Mouse (Mus musculus) Patski (cell line): ENCODE results near the gene Tdrd12. TPM values are rescaled to one million over a fixed set of nuclear protein-coding genes. Genes with fewer than 3 reads are reported as not detected.

ENCODE experiments used
- ATAC-seq: fragments of 100-300 bp; one replicate; pipeline ENCODE4 v1.8.0; 2021
- CTCF ChIA-PET: fragments of 350-600 bp; sonication (Branson Sonifier 250); formaldehyde crosslinking; loops from one replicate; lab custom pipeline; 2022; ENCODE audit warnings: inconsistent platforms; lab: Charles Lee
- POLR2A ChIA-PET: fragments of 350-600 bp; sonication (Branson Sonifier 250); formaldehyde crosslinking; loops from one replicate; lab custom pipeline; 2022; ENCODE audit warnings: antibody characterized with exemption, inconsistent platforms; lab: Charles Lee
- DNase-seq: peaks from one replicate; pipeline ENCODE4 v3.0.0-alpha.2; 2011; ENCODE audit warnings: low read depth, low spot score
- H3K27me3 ChIP-seq: fragments of 371-371 bp; one replicate; pipeline ENCODE4 v1.5.1; 2021
- CTCF ChIP-seq: fragments of 100-300 bp; IDR thresholded peaks from one replicate; pipeline ENCODE4 v1.5.1; 2021
- in situ Hi-C: fragments of 300-500 bp; cut with MboI; formaldehyde crosslinking; loops from 3 replicates; pipeline ENCODE4 v1.11.1; 2018; ENCODE audit warnings: low pct_unique_long_range_greater_than_20kb, mixed read lengths
- polyA plus RNA-seq: library from polyadenylated mRNA; unstranded; gene quantifications from one replicate; pipeline ENCODE4 v1.2.3, GENCODE M21; 2021

Gene Tdrd12
- polyA plus RNA-seq, 1 experiment from 2014 or later = 0.05 TPM

DNA sequence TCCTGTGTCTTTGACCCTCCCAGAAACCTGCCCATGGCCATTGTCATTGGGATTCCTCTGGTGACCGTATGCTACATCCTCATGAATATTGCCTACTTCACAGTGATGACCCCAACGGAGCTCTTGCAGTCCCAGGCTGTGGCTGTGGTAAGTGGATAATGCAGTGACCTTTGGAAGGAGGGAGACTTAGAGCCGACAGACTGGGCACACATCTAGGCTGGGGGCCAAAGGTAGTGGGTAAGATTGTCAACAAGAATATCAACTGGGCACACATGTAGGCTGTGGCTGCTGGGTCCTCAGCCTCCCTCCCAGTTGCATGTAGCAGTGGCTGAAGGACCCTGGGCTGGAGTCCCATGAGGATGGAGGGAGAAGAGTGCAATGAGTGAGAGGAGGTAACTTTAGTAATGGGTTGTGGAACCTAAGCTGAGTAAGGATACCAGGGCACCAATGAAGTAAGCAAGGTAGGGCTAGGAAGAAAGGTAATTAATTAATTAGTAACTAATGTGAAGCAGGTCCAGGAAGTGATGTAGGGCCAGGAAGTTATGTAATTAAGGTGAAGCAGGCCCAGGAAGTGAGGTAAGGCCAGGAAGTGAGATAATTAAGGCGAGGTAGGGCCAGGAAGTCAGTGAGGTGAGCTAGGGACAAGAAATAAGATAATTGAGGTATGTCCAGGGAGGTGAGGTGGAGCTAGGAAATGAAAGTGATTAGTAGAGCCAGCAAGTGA lies 81.3 kb downstream of the Tdrd12 start:
- CTCF ChIA-PET = no interaction called here
- POLR2A ChIA-PET = no interaction called here
- no peak for TF ChIP-seq CTCF
- in situ Hi-C loops = no loop called here
- DNase-seq (no peak), ATAC-seq (no peak)
- peaks cover 5% of the 10 kb centered on the region for H3K27me3 ChIP-seq

DNA sequence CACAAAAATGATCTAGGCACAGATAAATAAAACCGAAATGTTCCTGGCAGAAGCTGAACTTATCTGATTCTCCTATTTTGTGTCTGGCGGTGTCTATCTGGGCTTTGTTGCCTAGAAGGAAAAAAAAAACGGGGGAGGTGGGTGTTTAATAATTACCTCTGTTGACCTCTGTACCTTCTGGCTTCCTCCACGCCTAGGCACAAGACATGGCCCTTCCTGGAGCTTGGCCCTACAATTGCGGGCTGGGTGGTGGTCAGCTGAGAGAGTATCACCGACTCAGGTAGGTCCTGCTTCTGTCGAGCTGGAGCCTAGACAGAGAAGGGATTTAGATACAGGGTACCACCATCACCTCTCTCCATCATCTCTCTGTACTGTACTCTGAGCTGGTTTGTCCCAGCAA lies 88.7 kb downstream of the Tdrd12 start:
- no peak for TF ChIP-seq CTCF
- ATAC-seq (no peak), DNase-seq (no peak)
- in situ Hi-C loops = no loop called here
- H3K27me3 ChIP-seq = peaks cover 2% of the 10 kb centered on the region
- POLR2A ChIA-PET = interaction anchor here (0.6 kb wide), 1 partner anchor 49 kb away, joined by 3 read pairs; no protein-coding TSS in a partner anchor
- CTCF ChIA-PET = no interaction called here

DNA sequence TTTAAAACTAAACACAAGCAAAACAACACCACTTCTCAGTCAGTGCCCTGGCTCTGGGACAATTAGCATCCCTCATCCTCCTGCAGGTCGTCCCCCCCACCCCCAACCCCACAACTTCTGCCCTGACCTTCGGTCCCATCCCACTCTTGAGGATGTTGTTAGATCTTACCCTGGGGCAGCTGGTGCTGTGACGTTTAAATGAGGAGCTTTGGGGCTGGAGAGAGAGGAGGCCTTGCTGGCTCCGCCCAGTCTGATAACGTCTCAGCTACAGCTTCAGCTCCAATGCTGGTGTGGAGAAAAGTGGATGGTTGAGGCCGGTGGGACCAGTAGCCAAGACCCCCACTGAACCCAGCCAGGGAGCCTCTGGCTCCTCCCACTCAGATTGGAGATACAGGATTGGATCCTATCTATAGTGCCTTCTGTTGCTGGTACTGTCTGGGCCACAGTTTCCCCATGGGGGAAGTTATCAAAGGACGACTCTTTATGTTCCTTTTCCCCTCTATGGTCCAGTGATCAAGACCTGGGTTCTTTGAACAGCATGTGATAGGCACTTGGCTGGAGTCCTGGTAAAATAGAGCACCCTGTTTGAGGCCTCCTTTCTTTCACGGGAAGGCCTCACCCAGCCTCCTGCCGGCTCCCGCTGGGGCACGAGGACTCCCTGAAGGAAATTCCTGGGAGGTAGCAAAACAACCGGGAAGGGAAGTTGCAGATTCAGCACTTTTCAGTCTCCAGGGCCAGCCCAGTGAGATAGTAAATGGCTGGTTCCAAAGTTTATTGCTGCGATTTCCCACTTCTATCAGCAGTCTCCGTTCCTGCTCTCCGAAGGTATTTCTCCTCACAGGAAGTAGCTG lies 89.3 kb downstream of the Tdrd12 start, which contains the start of gene Slc7a9:
Gene Slc7a9, plus strand, starts transcription at position 801 of the 851 bp plus-strand sequence.
- TF ChIP-seq CTCF = no peak

DNA sequence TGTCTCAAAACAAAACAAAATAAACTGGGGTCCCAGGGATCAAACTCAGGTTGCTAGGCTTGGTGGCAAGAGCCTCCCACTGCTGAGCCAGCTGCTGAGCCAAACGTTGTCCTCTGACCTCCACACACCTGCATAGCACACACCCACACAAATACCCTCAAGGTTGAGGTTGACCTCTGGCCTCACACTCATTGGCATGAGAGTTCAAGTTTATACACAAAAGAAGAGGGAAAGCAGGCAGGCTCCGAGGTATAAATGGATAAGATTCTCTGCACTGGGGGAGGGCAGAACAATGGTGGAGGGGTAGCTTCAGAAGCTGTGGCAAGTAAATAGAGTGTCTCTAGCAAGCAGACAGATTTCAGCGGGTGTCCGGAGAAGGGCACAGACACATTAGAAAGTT lies 90.0 kb downstream of the Tdrd12 start:
- no peak for DNase-seq
- H3K27me3 ChIP-seq = no peaks in the 10 kb centered on the region
- ChIA-PET CTCF (no interaction called here), POLR2A (no interaction called here)
- no peak for ATAC-seq
- TF ChIP-seq CTCF = no peak
- in situ Hi-C loops = no loop called here

More for the DNA sequence above, 89.3 kb downstream of the Tdrd12 start, which contains the start of gene Slc7a9:
- no peaks in the 10 kb centered on the region for H3K27me3 ChIP-seq
- in situ Hi-C loops = no loop called here
- DNase-seq (no peak), ATAC-seq (no peak)
- CTCF ChIA-PET = no interaction called here
- POLR2A ChIA-PET = no interaction called here

DNA sequence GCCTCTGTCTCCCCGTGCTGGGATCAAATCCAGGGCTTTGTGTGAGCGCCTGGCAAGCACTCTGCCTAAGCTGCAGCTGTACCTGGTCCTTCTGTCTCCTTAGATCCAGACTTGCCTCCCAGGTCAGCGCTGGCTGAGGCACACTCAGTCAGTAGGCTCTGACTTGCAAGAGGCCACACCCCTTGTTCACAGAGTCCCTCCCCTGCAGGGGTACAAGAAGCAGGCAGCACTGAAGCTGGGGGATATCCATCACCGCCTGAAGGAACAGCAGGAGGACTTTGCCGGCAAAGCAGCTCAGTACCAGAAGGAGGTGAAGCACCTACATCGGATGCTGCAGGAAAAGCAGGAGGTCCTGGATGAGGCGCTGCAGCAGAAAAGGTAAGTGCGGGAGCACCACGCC lies 102.3 kb downstream of the Tdrd12 start:
- TF ChIP-seq CTCF = no peak
- in situ Hi-C loops = no loop called here
- ATAC-seq (no peak), DNase-seq (no peak)
- ChIA-PET CTCF (no interaction called here), POLR2A (no interaction called here)
- no peaks in the 10 kb centered on the region for H3K27me3 ChIP-seq

DNA sequence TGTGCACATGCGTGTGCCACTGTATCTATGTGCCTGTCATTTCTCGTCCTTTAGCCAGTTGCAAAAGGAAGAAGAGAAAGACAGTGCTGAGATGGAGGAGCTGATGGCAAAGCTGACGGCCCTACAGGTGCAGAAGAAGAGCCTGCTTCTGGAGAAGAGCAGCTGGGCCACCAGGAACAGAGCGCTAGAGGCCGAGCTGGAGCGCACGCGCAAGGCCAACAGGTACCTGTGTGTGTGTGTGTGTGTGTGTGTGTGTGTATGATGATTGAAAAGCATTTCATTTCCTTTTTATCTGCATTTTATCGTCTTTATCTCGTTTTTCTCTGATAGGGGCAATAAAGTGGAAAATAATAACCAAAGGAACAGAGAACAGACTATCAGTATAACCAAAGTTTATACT lies 109.4 kb downstream of the Tdrd12 start:
- in situ Hi-C loops = no loop called here
- DNase-seq (no peak), ATAC-seq (no peak)
- H3K27me3 ChIP-seq = no peaks in the 10 kb centered on the region
- no peak for TF ChIP-seq CTCF
- ChIA-PET CTCF (no interaction called here), POLR2A (no interaction called here)

DNA sequence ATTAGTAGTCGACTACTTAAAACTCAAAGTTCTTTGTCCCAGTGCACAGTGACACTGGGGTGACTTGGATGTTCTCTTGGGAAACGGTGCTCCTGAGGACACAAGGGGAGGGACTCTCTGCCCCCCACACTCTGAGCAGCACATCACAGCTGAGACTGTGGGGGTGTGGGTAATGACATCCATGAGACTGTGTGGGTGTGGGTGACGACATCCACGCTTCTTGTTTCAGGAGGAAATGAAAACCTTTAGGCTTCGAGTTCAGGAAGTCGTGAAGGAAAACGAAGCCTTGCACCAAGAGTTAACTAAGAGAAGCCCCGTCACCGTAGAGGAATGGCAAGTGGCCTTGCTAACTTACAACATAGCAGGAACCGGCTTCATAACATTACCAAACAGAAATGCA lies 114.5 kb downstream of the Tdrd12 start:
- no peak for DNase-seq
- POLR2A ChIA-PET = no interaction called here
- H3K27me3 ChIP-seq = no peaks in the 10 kb centered on the region
- in situ Hi-C loops = no loop called here
- CTCF ChIA-PET = no interaction called here
- TF ChIP-seq CTCF = no peak
- ATAC-seq = no peak

Other genes starting within 250 kb of the Tdrd12 start
- 15.5 TPM for gene Gpatch1, start 219.3 kb downstream of the Tdrd12 start, polyA plus RNA-seq
- 21.4 TPM for gene Rhpn2, start 203.6 kb downstream of the Tdrd12 start, polyA plus RNA-seq
- gene Faap24, start 140.9 kb downstream of the Tdrd12 start, polyA plus RNA-seq = 7.1 TPM
- gene Cep89, start 140.7 kb downstream of the Tdrd12 start, polyA plus RNA-seq = 38.1 TPM
- gene Slc7a9, start 88.9 kb downstream of the Tdrd12 start, polyA plus RNA-seq = not detected
- gene Nudt19, start 18.6 kb upstream of the Tdrd12 start, polyA plus RNA-seq = 72.4 TPM
- gene Rgs9bp, start 47.8 kb upstream of the Tdrd12 start, polyA plus RNA-seq = 0.30 TPM
- gene Ankrd27, start 48.5 kb upstream of the Tdrd12 start, polyA plus RNA-seq = 31.4 TPM
- 80.7 TPM for gene Pdcd5, start 109.8 kb upstream of the Tdrd12 start, polyA plus RNA-seq
- gene Dpy19l3, start 216.7 kb upstream of the Tdrd12 start, polyA plus RNA-seq = 28.4 TPM